Mouse (Mus musculus) lung, postnatal 4 days (tissue): ENCODE measurements around the gene Mageh1.
"Not testable (repeated sequence)": the region's sequence is repeated elsewhere in the genome, so short reads cannot be mapped to it uniquely, and the experiment has no call there.

ENCODE experiments used
- DNase-seq, 2 experiments: peaks; one replicate each; pipeline ENCODE4 v3.0.0; 2021

The Mageh1 gene

DNA sequence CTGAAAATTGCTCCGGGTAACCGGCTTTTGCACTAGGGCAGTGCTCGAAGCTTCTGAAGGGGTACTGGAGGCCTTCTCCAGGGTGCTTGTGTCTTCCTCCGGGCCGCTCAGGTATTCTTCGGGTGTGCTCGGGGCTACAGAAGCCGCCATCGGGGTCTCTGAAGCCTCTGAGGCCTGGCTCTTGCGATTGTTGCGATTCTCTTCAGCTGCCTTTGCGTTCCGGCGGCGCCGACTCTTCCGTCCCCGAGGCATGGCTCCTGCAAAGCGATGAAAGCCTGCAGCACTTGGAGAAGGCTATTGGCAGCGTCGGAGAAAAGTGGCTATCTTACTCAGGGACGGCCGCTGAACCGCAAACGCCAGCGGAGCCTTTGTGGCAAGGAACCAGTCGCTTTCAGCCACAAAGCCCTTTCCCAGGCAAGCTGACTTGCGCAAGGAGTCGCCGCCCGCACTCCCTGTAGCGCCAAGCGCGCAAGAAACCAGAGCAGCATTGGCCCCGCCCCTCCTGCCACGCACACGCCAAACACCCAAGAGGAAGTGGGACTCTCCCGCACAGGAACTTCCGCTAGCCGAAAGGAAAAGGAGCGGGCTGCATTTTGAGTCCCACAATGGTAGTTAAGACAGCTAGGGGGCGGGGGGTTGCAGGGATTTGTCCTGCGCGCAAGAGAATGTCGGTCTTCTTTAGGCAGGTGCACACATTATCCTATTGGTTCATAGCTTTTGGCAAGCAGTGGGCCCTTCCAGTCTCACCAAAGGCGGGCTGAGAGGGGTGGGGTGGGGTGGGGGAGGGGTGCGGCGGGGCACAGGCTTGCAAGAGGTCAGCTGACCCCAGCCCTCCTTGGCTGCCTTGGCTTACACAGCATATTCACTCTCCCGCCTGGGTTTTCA lies at the start of gene Mageh1:
Mageh1 (minus strand) TSS at position 489 of the 885 bp plus-strand sequence.
- peak; percentile 77 to 88 for DNase-seq

DNA sequence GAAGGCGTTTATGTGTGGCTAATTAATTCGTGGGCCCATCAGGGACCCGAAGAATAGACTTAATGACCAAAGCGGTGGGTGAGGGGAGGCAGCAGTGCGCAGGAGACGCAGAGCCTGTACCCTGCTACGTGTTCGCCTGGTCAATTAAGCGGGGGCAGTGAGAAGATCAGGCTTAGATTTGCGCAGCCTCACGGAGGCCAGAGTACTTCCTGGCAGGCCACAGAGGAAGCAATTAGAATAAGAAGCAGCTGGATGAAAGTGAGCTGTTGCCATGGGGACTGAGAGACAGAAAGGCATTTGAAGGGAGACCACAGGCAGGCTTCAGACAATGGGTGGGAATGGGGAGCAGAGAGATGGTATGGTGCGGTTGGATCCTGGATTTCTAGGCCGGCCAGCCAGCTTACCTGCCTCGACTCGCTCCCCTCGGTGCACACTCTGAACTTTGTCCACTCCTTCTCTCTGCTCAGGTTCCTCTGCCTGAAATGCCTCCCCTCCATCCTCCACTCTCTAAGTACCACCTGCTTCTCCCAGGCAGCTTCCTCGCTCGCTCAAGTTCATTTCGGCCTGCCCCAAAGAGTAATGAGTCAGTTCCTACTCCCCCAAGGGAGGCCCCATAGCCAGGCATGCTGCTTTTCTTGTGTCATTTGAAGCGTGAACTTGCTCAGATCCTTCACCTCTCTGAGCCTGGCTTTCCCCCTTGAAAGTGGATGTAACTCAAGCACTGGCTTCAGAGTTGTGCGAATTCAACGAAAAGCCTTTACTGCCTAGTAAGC lies 783 bp upstream of the Mageh1 start:
- not testable (repeated sequence) for DNase-seq

DNA sequence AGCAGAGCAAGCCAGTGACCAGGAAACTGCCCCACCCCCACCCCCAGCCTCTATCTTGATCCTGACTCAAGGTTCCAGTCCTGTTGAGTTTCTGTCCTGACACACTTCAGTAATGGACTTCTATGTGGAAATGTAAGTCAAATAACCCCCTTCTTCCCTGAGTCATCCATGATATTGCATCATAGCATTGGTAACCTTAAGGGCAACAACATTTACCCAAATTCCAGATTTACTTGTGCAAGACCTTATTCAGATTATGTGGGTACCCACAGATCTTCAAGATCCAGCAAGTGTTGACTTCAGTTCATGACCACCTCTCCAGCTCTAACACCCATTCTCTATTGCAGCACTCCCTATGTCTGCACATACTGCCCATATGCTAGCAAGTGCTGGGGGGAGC lies 5.8 kb downstream of the Mageh1 start:
- not testable (repeated sequence) for DNase-seq

DNA sequence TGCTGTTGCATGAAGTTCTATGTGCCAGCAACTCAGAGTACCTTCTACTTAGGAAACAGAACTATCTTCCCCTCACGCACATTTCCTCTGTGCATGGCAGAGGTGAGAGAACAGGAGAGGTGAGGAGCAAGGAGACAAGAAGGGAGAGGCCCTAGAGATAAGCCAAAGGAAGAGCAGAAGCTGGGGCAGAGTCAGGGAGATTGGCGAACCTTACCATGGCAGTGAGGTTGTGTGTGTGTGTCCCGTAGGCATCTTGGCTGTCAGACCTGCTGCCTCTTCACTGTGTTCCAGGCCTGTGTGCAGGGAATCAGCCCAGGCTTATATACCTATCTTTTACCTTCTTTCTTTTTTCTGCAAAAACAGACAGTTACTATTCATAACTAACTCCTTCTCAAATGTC lies 11.7 kb downstream of the Mageh1 start:
- DNase-seq: not testable (repeated sequence)

DNA sequence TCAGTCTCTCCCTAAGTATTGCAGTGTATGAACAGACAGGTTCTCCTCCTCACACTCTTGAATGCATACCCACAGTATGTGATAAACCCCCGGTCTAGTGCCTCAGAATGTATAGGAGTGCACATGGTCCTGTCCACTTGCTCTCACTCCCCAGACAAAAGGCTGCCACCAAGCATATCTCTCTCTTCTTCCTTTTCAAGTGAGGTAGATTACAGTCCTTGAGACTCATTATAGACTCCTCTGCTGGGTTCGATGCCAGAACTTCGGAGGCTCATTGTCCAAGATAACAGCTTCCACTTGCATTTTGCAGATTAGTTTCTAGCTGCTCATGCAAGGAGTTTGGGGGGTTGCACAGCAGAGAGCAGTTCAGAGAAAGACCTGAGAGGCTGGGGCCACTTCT lies 12.1 kb downstream of the Mageh1 start:
- not testable (repeated sequence) for DNase-seq

DNA sequence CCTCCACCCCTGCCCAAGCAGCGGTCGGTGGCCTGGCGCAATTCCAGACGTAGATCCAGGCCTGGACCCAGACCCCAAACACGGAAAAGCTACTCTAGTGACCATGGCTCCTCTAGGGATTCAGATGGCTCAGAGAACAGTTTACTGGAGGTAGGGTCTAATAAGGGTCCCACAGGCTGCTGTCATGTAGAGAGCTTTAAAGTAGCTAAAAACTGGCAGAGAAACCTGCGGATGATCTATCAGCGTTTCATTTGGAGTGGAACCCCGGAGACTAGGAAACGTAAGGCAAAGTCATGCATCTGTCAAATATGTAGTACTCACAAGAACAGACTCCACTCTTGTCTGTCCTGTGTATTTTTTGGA lies 29.7 kb downstream of the Mageh1 start:
- no peak for DNase-seq

DNA sequence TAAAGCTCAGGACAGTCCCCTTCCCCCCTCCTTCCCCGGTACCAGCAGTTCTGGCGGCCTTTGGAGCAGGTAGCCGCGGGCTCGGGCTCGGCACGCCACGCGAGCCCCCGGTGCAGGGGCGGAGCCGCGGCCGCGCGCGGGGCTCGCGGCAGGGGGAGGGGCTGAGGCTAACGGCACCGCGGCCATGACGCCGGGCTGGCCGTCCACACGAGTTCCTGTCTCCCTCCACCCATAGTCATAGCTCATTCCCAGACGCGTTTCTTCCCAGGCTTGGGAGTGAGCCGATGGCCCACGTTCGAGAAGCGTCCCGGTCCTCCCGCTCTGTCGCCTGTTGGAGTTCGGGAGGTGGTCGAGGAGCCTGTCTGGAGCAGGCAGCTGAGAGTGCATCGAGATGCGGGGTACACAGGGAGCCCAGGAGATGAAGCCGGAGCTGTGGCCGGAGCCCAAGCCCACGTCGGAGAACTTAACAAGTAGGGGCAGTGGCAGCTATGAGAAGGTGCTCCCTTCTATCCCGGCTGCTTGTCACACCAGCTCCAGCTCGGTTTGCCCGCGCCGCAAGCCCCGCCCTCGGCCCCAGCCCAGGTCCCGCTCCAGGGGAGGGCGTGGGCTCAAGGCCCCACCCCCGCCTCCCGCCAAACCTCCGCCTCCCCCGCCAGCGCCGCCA lies 30.2 kb downstream of the Mageh1 start:
- peak; percentile 53 to 59 for DNase-seq

DNA sequence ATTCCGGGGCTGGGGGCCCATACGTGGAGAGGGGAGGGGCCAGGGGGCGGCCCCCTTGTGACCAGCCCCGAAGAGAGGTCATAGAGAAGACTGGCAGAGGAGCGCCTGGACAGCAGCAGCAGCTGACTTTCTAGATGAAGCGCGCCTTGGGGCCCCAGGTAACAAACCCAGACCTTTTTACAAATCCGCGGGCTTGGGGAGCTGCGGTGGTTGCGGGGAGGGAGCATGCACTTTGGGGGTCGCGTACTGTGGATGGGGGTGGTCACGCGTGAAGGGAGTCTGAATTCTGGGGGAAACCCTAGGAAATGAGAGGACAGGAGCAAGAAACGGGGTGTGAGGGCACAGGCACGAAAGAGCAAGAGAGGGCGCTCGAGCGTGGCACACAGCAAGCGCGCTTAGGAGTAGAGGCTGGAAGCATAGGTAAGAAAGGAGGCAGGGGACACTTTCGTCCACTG lies 31.0 kb downstream of the Mageh1 start, which contains the start of gene Usp51:
Usp51 (plus strand) TSS at position 83 of the 455 bp plus-strand sequence.
- DNase-seq: peak; percentile 27 to 29

DNA sequence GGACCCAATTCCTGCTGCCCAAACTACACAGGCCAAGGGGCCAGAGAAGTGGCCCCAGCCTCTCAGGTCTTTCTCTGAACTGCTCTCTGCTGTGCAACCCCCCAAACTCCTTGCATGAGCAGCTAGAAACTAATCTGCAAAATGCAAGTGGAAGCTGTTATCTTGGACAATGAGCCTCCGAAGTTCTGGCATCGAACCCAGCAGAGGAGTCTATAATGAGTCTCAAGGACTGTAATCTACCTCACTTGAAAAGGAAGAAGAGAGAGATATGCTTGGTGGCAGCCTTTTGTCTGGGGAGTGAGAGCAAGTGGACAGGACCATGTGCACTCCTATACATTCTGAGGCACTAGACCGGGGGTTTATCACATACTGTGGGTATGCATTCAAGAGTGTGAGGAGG lies 41.3 kb downstream of the Mageh1 start:
- not testable (repeated sequence) for DNase-seq

DNA sequence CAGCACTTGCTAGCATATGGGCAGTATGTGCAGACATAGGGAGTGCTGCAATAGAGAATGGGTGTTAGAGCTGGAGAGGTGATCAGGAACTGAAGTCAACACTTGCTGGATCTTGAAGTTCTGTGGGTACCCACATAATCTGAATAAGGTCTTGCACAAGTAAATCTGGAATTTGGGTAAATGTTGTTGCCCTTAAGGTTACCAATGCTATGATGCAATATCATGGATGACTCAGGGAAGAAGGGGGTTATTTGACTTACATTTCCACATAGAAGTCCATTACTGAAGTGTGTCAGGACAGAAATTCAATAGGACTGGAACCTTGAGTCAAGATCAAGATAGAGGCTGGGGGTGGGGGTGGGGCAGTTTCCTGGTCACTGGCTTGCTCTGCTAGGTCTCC lies 47.5 kb downstream of the Mageh1 start:
- not testable (repeated sequence) for DNase-seq
